Mouse (Mus musculus) midbrain, embryonic 15.5 days (tissue): Measurements from ENCODE around the gene Irf2. TPM values are rescaled to one million over a fixed set of nuclear protein-coding genes. Genes with fewer than 3 reads are reported as not detected.

Experiments used
- ATAC-seq: fragments of 200-750 bp; cut with Nextera tagmentation; replicated peaks from 2 replicates; pipeline ENCODE4 v1.8.0; 2017; ENCODE audit warnings: moderate TSS enrichment
- H3K27ac ChIP-seq: fragments of 300-500 bp; sonication (generic); 2 replicates; pipeline ENCODE4 v1.5.1; 2015; ENCODE audit warnings: mild to moderate bottlenecking, inconsistent platforms
- H3K27me3 ChIP-seq: fragments of 300-500 bp; sonication (generic); replicated peaks from 2 replicates; pipeline ENCODE4 v1.6.1; 2015; ENCODE audit warnings: inconsistent platforms
- H3K36me3 ChIP-seq: fragments of 300-500 bp; sonication (generic); replicated peaks from 2 replicates; pipeline ENCODE4 v1.6.1; 2015; ENCODE audit warnings: inconsistent platforms
- H3K4me1 ChIP-seq: fragments of 300-500 bp; sonication (generic); 2 replicates; pipeline ENCODE4 v1.6.1; 2015; ENCODE audit warnings: inconsistent platforms
- H3K4me2 ChIP-seq: fragments of 300-500 bp; sonication (generic); 2 replicates; pipeline ENCODE4 v1.6.1; 2015; ENCODE audit warnings: inconsistent platforms, mild to moderate bottlenecking, moderate library complexity
- H3K4me3 ChIP-seq: fragments of 300-500 bp; sonication (generic); 2 replicates; pipeline ENCODE4 v1.5.1; 2015; ENCODE audit warnings: mild to moderate bottlenecking, inconsistent platforms
- H3K9ac ChIP-seq: fragments of 300-500 bp; sonication (generic); 2 replicates; pipeline ENCODE4 v1.6.1; 2015; ENCODE audit warnings: mild to moderate bottlenecking, inconsistent platforms
- H3K9me3 ChIP-seq: fragments of 300-500 bp; sonication (generic); 2 replicates; pipeline ENCODE4 v1.6.1; 2016; ENCODE audit warnings: inconsistent platforms
- WGBS: fragments of 180-500 bp; shearing (Covaris S2); methylation state at CpG from one replicate; pipeline ENCODE4 v1.1.7; 2015; ENCODE audit warnings: mixed read lengths; 5-methylcytosine and 5-hydroxymethylcytosine counted together
- polyA plus RNA-seq: library from polyadenylated mRNA; unstranded; fragments of >200 nt; fragmentation: Nextera tagmentation; extraction: Ambion mirVana; gene quantifications from 2 replicates; pipeline ENCODE4 v1.2.1, GENCODE M21; 2015

Gene Irf2
- polyA plus RNA-seq, 1 experiment from 2014 or later: 9.6 TPM

DNA sequence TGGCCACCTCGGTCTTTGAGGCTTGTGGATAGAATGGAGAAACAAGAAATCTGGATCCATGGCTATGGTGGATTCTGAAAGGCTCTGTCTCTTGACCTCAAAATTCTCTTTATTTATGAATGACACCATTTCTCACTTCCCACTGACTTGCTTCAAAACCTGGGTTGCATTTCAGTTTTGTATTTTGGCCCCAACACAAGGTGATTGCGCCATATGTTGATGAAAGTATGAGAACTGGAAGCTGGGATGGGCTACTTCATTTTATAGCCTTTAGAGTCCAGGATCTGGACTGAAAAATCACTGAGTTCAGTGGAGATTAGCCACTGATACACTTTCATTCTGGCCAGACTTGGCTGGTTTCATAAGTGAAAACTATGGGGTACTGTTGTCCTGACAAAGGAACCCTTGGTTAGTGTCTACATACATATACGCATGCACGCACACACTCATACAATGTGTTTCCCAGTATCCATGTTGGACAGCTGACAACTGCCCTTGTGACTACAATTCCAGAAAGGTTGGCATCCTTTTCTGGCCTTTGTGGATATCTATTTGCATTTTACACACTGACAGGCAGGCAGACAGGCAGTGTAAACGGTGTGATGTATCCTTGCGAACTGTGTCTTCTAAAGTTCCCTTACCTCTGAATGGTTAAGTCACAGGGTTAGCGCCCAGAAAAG is 89.3 kb downstream of the Irf2 start:
- H3K36me3 ChIP-seq: no peaks in the 10 kb centered on the region
- no peaks in the 10 kb centered on the region for H3K9me3 ChIP-seq
- H3K9ac ChIP-seq: no peak overlapping the region
- no peak for ATAC-seq
- 89% methylated on average over 7 of the region's 7 CpGs for WGBS
- no peak overlapping the region for H3K4me2 ChIP-seq
- no peaks in the 10 kb centered on the region for H3K27me3 ChIP-seq
- no peak overlapping the region for H3K4me3 ChIP-seq
- H3K4me1 ChIP-seq: no peaks in the 10 kb centered on the region
- no peak overlapping the region for H3K27ac ChIP-seq

DNA sequence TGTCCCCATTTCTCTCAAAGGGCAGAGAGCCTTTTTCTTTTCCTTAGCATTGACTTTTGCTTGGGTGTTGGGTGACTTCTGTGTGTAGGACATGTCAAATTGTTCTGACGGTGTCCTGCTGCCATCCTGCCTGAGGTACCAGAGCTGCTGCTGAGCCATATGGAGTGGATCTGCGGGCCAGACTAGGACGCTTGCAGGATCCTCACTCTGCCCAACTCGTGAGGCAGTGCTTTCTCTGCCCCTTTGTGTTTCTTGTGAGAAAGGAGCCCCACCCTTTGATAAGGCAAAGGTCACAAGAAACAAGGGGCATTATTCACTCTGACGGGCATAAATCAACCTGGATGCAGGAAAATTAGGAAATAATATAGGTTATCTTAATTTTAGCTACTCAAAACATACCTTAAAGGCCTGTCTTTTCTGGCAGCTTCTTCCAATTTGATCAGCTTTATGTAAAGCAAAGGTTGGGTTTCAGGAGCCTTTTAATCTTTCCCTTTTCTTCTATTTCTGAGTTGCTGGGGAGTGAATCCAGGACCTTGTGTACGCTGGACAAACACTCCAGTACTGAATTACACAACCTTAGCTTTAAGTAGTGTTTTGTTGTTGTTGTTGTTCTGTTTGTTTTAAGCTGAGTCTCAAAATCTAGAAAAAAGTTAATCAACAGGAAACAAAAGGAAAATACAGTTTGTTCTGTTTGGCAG is 90.0 kb downstream of the Irf2 start:
- H3K9me3 ChIP-seq: no peaks in the 10 kb centered on the region
- H3K27ac ChIP-seq: no peak overlapping the region
- no peak overlapping the region for H3K4me2 ChIP-seq
- H3K9ac ChIP-seq: no peak overlapping the region
- ATAC-seq: no peak
- no peaks in the 10 kb centered on the region for H3K36me3 ChIP-seq
- 73% methylated on average over 6 of the region's 6 CpGs for WGBS
- H3K27me3 ChIP-seq: no peaks in the 10 kb centered on the region
- H3K4me3 ChIP-seq: no peak overlapping the region
- no peaks in the 10 kb centered on the region for H3K4me1 ChIP-seq

DNA sequence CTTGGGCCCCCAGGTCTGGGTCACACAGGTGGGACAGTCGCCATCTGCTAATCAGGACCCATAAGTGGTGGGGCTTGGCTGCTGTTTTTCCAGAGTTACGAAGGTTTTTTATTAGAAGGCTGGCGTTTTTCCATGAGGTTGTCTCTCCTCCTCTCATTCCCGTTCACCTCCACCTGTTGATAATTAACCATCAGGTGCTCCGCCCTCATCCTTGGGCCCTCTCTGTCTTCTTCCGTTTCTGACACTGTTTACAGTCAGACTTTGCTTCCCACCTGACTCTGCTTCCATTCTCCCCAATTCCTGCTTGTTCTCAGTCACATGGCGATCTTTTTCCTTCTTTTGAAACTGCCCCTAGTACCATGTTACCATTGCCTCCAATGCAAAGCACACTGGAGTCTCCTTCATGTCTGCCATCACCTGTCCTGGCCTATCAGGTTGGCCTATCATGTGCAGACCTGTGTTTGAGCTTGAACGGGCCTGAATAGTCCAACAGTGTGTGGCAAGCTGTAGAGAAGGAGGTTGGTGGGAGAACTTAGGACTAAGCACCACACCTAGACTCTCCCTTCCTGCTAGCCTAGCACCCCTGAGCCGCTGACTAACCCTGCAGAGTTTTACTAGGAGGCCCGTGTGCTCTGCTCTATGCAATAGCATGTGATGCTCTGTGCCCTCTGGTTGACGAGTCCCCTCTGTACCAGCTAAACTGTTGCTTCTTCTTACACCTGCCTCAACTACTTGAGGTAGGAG is 90.8 kb downstream of the Irf2 start:
- Histone ChIP-seq H3K4me2 (no peak overlapping the region), H3K9ac (no peak overlapping the region), H3K36me3 (no peaks in the 10 kb centered on the region), H3K9me3 (no peaks in the 10 kb centered on the region), H3K27ac (no peak overlapping the region), H3K4me3 (no peak overlapping the region), H3K4me1 (no peaks in the 10 kb centered on the region), H3K27me3 (no peaks in the 10 kb centered on the region)
- no peak for ATAC-seq
- WGBS: 92% methylated on average over 11 of the region's 11 CpGs

DNA sequence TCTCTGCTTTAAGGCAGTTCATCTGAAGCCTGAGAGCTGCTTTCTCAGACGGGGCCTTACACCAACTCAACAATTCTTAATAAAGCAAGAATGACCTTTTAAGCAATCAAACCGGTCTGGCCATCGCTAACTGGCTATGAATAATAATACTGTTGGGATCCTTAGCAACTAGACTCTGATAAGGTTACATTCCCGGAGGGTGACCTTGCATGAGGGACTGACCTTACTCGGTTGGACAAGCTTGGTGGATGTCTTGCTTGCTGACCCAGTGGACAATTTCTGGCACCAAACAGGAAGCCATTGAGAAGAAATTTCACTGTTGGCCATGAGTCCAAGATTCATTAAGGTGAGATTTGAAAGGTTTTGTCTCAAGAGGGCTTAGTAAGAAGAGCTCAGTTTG is 92.4 kb downstream of the Irf2 start:
- 89% methylated on average over 5 of the region's 5 CpGs for WGBS
- Histone ChIP-seq H3K9me3 (no peaks in the 10 kb centered on the region), H3K4me2 (no peak overlapping the region), H3K9ac (no peak overlapping the region), H3K27ac (no peak overlapping the region), H3K27me3 (no peaks in the 10 kb centered on the region), H3K4me3 (no peak overlapping the region), H3K36me3 (no peaks in the 10 kb centered on the region), H3K4me1 (no peaks in the 10 kb centered on the region)
- ATAC-seq: no peak

DNA sequence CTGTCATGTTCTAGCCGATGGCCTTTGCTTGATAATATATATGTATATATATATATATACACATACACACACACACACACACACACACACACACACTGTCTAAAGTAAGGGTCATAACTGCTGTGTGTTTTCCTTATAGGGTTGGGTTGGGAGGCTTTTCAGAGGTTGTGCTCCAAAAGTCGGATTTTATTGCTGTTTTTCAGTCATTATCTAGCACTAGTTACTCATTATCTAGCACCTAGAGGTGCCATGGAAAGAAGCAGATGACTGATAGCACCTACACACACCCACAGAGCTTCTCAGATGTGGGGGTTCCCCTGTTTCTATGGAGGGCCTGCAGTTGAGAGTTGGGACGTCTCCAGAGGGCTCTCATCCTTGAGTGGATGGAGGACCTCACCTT is 92.9 kb downstream of the Irf2 start:
- Histone ChIP-seq H3K4me3 (no peak overlapping the region), H3K4me2 (no peak overlapping the region), H3K36me3 (no peaks in the 10 kb centered on the region), H3K4me1 (no peaks in the 10 kb centered on the region), H3K27ac (no peak overlapping the region), H3K9me3 (no peaks in the 10 kb centered on the region), H3K9ac (no peak overlapping the region), H3K27me3 (no peaks in the 10 kb centered on the region)
- 96% methylated on average over 3 of the region's 3 CpGs for WGBS
- ATAC-seq: no peak

DNA sequence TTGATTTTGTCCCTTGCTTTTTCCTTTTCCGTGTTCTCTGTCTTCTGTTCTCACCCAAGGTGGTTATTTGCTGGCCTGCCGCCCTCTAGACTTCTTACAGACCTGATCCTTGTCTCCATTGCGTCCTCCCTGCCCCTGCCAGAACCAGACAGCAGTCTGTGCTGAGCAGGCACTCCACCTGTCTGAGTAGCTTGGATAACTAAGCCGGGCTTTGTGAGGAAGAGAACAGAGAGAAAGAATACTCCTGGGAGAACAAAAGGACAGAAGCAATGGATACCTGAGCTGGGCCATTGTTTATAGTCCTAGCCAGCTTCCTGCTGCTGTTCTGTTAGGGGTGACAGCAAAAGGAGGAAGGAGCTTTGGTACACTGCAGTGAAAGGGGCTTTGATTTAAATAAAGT is 94.2 kb downstream of the Irf2 start:
- Histone ChIP-seq H3K36me3 (no peaks in the 10 kb centered on the region), H3K4me1 (no peaks in the 10 kb centered on the region), H3K27ac (no peak overlapping the region), H3K4me3 (no peak overlapping the region), H3K27me3 (no peaks in the 10 kb centered on the region), H3K9ac (no peak overlapping the region), H3K4me2 (no peak overlapping the region), H3K9me3 (no peaks in the 10 kb centered on the region)
- no peak for ATAC-seq
- WGBS: 53% methylated on average over 4 of the region's 4 CpGs

DNA sequence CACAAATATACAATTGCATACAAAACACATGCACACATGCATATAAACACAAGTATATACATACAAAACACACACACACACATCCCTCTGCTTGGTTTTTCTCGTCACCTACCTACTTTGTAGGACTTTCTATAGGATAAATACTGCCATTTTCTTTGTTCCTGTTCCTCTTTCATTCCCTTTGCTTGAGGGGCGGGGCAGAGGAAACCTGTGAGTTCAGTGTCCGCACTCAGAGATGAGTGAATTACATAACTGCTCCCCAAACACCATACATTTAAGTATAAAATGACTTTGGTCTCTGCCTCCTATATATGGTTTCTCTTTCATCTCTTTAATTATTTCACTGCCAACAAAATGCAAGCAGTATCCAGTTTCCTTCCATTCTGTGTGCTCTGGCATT is 94.9 kb downstream of the Irf2 start:
- Histone ChIP-seq H3K9ac (no peak overlapping the region), H3K4me2 (no peak overlapping the region), H3K27ac (no peak overlapping the region), H3K4me1 (no peaks in the 10 kb centered on the region), H3K36me3 (no peaks in the 10 kb centered on the region), H3K27me3 (no peaks in the 10 kb centered on the region), H3K9me3 (no peaks in the 10 kb centered on the region), H3K4me3 (no peak overlapping the region)
- no peak for ATAC-seq
- WGBS: 82% methylated on average over 3 of the region's 3 CpGs

DNA sequence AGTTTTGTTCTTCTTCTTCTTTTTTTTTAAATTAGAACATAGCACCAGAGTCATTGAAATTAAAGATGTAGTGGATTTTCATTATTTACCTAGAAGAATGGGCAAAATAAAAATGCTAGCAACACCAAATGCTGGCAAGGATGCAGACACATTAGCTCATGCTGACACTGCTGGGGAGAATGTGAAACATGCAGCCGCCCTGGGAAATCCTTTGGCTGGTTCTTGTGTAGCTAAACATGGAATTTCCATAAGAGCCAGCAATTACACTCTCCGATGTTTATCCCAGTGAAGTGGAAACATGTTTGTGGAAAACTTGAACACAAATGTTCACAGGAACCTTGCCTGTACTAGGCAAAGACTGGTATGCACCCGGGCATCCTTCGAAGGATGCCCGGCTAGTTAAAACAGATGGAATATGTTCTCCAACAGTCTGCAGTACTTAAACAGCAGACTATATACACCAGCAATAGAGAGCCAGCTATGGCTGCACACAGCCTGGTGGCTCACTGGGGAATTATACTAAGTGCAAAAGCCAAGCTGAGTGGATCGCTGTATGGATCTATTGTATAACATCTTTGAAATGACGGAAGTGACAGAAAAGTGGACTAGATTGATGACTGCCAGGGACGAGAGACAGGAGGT is 96.6 kb downstream of the Irf2 start:
- Histone ChIP-seq H3K9ac (no peak overlapping the region), H3K27ac (no peak overlapping the region), H3K4me1 (no peaks in the 10 kb centered on the region), H3K4me3 (no peak overlapping the region), H3K9me3 (no peaks in the 10 kb centered on the region), H3K4me2 (no peak overlapping the region), H3K36me3 (no peaks in the 10 kb centered on the region), H3K27me3 (no peaks in the 10 kb centered on the region)
- no peak for ATAC-seq
- 88% methylated on average over 8 of the region's 8 CpGs for WGBS

DNA sequence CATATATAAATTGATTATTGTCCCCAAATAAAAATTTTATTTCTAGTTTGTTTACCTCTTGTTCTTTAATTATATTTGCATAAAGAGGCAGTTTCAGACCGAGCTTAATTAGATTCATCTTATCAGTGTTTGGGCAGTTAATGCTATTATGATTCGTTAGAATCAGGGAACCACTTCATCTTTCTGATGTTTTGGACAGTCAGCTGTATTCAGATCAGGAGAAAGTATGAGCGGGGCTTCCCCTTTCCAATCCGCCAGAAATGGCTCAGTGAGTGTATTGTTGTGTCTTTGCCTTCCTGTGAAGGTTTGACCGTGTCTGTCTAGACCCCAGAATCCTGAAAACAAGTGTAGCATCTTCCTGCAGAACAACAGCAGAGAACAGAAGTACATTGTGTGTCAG is 97.4 kb downstream of the Irf2 start:
- H3K9me3 ChIP-seq: no peaks in the 10 kb centered on the region
- no peak for ATAC-seq
- no peak overlapping the region for H3K9ac ChIP-seq
- H3K4me1 ChIP-seq: no peaks in the 10 kb centered on the region
- WGBS: 74% methylated on average over 5 of the region's 5 CpGs
- H3K36me3 ChIP-seq: no peaks in the 10 kb centered on the region
- H3K27ac ChIP-seq: no peak overlapping the region
- H3K4me2 ChIP-seq: no peak overlapping the region
- H3K4me3 ChIP-seq: no peak overlapping the region
- H3K27me3 ChIP-seq: no peaks in the 10 kb centered on the region

DNA sequence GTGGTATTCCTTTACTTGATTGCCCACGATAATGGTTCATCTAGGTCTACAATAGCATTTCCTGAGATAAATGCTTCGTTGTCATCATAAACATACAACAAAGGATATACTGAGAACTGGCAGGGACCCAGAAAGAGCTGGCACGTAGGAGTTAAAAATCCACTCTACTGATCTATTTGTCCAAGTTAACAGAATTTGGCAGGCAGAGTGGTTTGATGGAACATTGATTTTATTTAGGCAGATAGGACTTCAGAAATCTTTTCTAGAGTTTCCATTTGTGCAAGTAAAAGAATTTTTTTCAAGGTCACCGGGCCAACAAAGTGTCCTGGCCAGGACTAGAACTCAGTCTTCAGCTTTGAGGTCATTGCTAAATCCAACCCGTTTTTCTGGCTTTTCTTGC is 98.5 kb downstream of the Irf2 start:
- 88% methylated on average over 5 of the region's 5 CpGs for WGBS
- ATAC-seq: no peak

DNA sequence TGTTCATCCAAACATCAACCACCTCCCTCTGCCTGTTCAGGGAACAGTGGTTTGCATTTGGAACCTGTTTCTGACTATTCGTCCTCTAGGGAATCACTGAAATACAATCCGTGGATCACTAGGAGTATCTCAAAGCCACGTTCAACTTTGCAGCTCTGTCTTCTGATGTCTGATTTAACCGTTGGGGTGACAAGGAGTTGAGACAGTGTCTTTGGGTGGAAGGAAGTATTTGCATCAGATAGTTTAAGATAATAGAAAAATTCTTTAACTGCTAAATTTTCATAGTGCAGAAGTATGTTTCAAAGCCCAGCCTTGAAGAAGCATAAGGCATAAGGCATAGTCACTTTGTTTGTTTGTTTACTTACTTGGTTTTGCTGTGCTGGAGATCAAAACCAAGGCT is 100.9 kb downstream of the Irf2 start:
- Histone ChIP-seq H3K4me2 (no peak overlapping the region), H3K27ac (no peak overlapping the region), H3K4me3 (no peak overlapping the region), H3K36me3 (no peaks in the 10 kb centered on the region), H3K4me1 (no peaks in the 10 kb centered on the region), H3K9me3 (no peaks in the 10 kb centered on the region), H3K9ac (no peak overlapping the region), H3K27me3 (no peaks in the 10 kb centered on the region)
- 90% methylated on average over 4 of the region's 4 CpGs for WGBS
- no peak for ATAC-seq

More for the DNA sequence above, 98.5 kb downstream of the Irf2 start:
- H3K4me3 ChIP-seq: no peak overlapping the region
- no peak overlapping the region for H3K4me2 ChIP-seq
- H3K9ac ChIP-seq: no peak overlapping the region
- no peak overlapping the region for H3K27ac ChIP-seq
- H3K9me3 ChIP-seq: no peaks in the 10 kb centered on the region
- no peaks in the 10 kb centered on the region for H3K36me3 ChIP-seq
- H3K4me1 ChIP-seq: no peaks in the 10 kb centered on the region
- H3K27me3 ChIP-seq: no peaks in the 10 kb centered on the region

DNA sequence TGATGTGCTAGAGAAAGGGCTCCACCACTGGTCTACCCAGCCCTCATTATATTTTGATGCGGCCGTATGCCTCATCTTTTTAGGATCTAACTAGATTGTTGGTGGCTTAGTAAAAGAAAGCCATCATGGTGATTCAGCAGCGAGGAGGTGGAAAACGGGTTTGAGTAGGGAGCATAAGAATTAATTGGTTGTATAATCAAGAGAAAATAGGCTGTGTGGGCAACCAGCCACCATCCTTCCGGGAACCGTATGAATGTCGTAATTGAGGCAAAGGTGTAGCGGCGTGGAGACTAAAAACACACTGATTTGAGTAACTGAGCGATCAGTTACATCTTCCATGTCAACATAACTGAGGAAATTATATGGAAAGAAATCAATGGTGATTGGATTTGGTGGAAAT is 101.3 kb downstream of the Irf2 start:
- no peak overlapping the region for H3K4me3 ChIP-seq

More for the DNA sequence above, 101.3 kb downstream of the Irf2 start:
- Histone ChIP-seq H3K27ac (no peak overlapping the region), H3K27me3 (no peaks in the 10 kb centered on the region), H3K4me2 (no peak overlapping the region), H3K36me3 (no peaks in the 10 kb centered on the region), H3K9ac (no peak overlapping the region), H3K9me3 (no peaks in the 10 kb centered on the region), H3K4me1 (no peaks in the 10 kb centered on the region)
- ATAC-seq: no peak
- WGBS: 94% methylated on average over 10 of the region's 10 CpGs
